In genomic region chr15:81806621-81807404, GRCm38 (mm10) we compare ENCODE assay signal across 16 mouse cellular contexts. TPM values are rescaled to one million over a fixed set of nuclear protein-coding genes. Genes with fewer than 3 reads are reported as not detected.
DNase-seq lines count a peak whose midpoint lies in the region; ATAC-seq lines count a peak whose summit lies in the region.
"Had no signal": no experiment of that assay in that cellular context is flagged by ENCODE, and none has a peak within 500 bp of the region (broad histone marks: within the 10 kb centered on the region; RNA-seq: fewer than 3 reads in every experiment).

No protein-coding gene starts in this region.

- 80% methylated on average over 4 of the region's 4 CpGs for WGBS in intestine, embryonic 15.5 days

- no peak overlapping the region for H3K4me2 ChIP-seq in intestine, embryonic 15.5 days (replicated peaks)
- H3K4me2 ChIP-seq: embryonic facial prominence, embryonic 15.5 days; forebrain, embryonic 13.5 days had no signal

- peaks cover 23% of the 10 kb centered on the region for H3K4me1 ChIP-seq in intestine, embryonic 15.5 days (replicated peaks)

- no peaks in the 10 kb centered on the region for H3K36me3 ChIP-seq in intestine, embryonic 15.5 days
- H3K36me3 ChIP-seq: embryonic facial prominence, embryonic 15.5 days had no signal

- no peak overlapping the region for H3K4me3 ChIP-seq in intestine, embryonic 15.5 days (replicated peaks)
- H3K4me3 ChIP-seq: embryonic facial prominence, embryonic 15.5 days; forebrain, embryonic 13.5 days had no signal

- DNase-seq in kidney, adult 11 months, result peak; percentile 78
- DNase-seq in kidney, postnatal 4 days, result no peak
- peak; percentile 70 for DNase-seq in NIH3T3 (ENCODE audit: low read depth)
- DNase-seq in kidney, postnatal 25 days, result peak; percentile 79 to 85
- DNase-seq in lung, postnatal 14 days, result peak; percentile 68
- no peak for DNase-seq in thymus, postnatal 25 days
- no peak for DNase-seq in c-Kit-positive CD71-positive TER-119-positive erythroid progenitor cells, embryonic 14.5 days (ENCODE audit: low spot score)
- DNase-seq: adrenal gland, postnatal 10 days; cerebellum, adult 8-10 months; heart, postnatal 4 days; midbrain, embryonic 14.5 days; thymus, postnatal 4 days had no signal

- ATAC-seq in intestine, embryonic 15.5 days, result no peak
- ATAC-seq: forebrain, embryonic 13.5 days had no signal

- H3K9ac ChIP-seq in intestine, embryonic 15.5 days, result no peak overlapping the region
- H3K9ac ChIP-seq: embryonic facial prominence, embryonic 15.5 days; forebrain, embryonic 13.5 days had no signal

- no peak overlapping the region for H3K27ac ChIP-seq in intestine, embryonic 15.5 days
- H3K27ac ChIP-seq: forebrain, embryonic 13.5 days; macrophage had no signal

- H3K27me3 ChIP-seq in intestine, embryonic 15.5 days (replicated peaks), result no peaks in the 10 kb centered on the region
- H3K27me3 ChIP-seq: embryonic facial prominence, embryonic 15.5 days; forebrain, embryonic 13.5 days had no signal

- no peaks in the 10 kb centered on the region for H3K9me3 ChIP-seq in intestine, embryonic 15.5 days
- H3K9me3 ChIP-seq: embryonic facial prominence, embryonic 15.5 days; forebrain, embryonic 13.5 days had no signal

RNA-seq across cellular contexts. Expression of gene Tef, which starts 4.6 kb away (rescaled TPM):
- 15.9 and 17.7 TPM in 2 replicates for polyA plus RNA-seq in intestine, embryonic 15.5 days (2015; fragmentation: Nextera tagmentation; extraction: Ambion mirVana)

RNA-seq across cellular contexts. Expression of gene Tob2, which starts 51.8 kb away (rescaled TPM):
- 25.9 and 26.0 TPM in 2 replicates for polyA plus RNA-seq in intestine, embryonic 15.5 days (2015; fragmentation: Nextera tagmentation; extraction: Ambion mirVana)

Comparison
In these comparisons a context has a peak if more than half of its experiments do, and no peak if none do; other contexts are left out.
1. DNase-seq: peak in kidney, adult 11 months (single experiment), NIH3T3 (single experiment), kidney, postnatal 25 days (2 of 2) and lung, postnatal 14 days (single experiment); none in kidney, postnatal 4 days (0 of 2), thymus, postnatal 25 days (single experiment) and c-Kit-positive CD71-positive TER-119-positive erythroid progenitor cells, embryonic 14.5 days (single experiment).